Mouse (Mus musculus): Measurements from ENCODE around the gene Hbq1b.
A peak's percentile ranks its signal among the peaks of the same experiment; 100 is the strongest.
"Not testable (repeated sequence)": the region's sequence is repeated elsewhere in the genome, so short reads cannot be mapped to it uniquely, and the experiment has no call there.

Gene Hbq1b

DNA sequence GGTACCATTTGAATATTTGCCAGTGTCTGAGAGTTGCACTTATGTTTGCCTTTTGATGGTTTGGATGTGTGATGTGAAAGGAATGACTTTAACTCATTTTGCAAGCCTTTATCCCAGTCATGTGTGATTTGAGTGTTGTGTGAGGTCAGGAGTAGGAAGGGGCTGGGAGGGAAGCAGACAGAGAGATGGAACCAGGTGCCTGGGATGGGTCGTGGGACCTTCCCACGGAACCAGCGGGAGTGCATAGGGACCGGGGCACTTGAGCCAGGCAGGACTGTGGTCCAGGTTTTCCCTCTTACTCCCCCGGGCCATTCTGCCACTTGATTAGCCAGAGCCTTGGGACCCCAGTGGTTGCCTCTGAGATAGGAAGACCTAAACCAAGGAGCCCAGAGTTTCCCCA, 18.8 kb upstream of the Hbq1b start:
- no peak for DNase-seq (ENCODE audit: low spot score)

DNA sequence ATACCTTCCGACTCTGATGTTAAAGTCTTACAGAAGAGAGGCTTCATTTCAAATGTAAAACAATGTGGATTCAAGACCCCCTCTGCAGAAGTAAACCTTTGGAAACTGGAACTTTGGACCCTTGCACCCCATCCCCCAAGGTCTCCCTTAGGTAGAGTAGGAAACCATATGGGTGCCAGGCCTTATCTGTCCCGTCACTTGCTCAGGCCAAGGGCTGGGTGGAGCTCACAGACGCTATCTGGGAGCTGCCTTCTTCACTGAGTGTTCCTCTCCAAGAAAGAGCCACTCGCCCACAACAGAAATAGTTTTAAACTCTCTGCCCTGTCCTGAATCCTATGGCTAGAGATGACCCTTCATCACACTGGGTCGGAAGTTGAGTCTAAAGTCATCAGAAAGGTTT, 17.8 kb upstream of the Hbq1b start:
- peak; percentile 62 for DNase-seq (ENCODE audit: low spot score)

DNA sequence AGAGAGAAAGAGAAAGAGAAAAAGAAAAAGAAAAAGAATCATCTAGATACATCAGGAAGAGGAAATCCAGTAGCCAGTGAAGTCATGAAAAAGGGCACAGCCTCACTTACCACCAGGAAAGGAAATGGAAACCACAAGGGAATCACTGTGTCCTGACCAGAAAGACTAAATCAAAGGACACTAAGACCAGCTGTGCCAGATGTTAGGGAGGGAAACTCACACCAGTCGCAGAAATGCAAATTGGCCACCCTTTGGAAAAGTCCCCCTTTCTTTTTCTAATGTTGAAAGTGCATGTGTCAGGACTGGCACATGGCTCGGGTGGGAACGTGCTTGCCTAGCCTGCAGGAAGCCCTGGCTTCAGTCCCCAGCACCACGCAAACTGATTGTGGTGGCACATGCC, 15.6 kb upstream of the Hbq1b start:
- DNase-seq (ENCODE audit: low spot score) = no peak

DNA sequence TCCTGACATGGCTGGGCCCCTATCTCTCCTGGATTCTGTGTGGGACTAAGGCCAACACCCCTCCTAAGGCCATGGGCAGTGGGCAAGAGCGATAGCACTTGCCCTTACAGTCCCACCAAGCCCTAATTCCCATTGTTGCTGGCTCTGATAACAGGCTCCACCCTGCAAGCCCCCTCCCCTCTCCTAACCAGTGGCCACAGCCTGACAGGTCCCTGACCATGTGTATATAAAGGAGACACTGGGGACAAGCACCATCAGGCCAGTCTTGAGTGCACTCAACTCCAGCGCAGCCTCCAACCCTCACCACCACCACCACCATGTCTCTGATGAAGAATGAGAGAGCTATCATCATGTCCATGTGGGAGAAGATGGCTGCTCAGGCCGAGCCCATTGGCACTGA, 10.4 kb upstream of the Hbq1b start, which contains the start of gene Hba-x:
Gene Hba-x, plus strand, starts transcription at position 54 of the 400 bp plus-strand sequence.
- DNase-seq (ENCODE audit: low spot score) = no peak

DNA sequence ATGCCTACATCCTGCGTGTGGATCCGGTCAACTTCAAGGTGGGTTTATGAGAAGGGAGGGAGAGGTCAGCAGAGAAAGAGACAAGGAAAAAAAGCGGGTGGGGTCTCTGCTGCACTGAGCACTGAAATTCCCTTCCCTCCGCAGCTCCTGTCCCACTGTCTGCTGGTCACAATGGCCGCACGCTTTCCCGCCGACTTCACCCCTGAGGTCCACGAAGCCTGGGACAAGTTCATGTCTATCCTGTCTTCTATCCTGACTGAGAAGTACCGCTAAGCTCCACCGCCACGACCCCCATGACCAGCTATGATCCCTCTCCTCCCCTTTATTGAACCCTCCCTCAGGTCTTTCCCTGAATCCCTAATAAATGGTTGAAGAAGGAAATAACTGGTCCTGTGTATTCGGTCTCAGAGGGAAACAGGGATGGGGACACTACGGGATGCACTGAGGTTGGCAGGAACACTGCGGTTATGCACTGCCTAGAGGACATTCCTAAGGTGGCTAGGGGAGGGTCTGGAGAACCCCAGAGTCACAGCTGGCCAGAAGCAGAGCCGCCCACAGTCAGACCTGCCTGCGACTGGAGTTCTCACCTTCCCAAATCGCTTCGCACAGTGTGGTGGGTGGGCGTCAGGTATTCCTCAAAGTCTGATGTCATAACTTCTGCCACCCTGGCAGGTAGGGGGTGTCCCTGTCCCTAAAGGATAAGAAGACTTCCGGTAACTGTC, 8.9 kb upstream of the Hbq1b start:
- DNase-seq (ENCODE audit: low spot score) = no peak

DNA sequence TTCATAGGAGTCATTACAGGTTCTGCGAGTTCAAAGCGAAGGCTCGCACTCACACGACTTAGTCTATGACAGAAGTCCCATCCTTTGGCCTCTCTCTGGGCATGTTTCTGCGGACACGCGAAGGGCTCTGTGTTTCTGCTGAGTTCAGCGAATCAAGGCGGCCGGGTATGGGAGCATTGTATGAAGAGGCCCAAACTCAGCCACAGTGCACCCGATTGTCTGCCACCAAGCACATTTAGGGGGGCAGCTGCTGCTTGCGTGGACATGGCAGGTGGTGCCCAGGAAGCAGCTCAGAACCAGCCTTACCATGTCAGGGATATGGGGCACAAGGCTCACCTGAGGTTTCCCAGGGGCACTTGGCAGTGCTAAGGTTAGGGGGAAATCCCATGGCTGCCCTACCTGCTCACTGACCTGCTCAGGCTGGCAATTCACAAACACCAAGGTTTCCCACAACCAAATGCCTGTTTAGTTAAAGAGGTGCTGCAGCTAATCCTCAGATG, 8.3 kb upstream of the Hbq1b start:
- DNase-seq (ENCODE audit: low spot score) = no peak

DNA sequence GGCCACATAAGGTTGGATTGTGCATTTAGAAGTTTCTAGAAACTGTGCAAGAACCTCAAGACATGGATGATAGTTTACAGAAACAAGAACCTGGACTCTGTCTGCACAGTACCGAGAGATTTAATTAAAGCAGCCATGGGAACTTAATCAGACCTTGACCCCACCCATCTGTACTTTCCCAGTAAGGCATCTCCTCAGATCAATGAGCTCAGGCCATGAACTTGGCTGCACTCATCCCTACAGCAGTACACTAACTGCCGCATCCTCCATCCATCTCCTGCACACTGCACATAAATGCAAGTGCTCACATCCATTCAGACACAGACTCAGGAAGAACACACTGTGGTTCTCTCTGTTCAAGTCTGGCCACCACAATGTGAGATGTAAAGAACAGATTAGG, 6.1 kb upstream of the Hbq1b start:
- DNase-seq (ENCODE audit: low spot score) = no peak

DNA sequence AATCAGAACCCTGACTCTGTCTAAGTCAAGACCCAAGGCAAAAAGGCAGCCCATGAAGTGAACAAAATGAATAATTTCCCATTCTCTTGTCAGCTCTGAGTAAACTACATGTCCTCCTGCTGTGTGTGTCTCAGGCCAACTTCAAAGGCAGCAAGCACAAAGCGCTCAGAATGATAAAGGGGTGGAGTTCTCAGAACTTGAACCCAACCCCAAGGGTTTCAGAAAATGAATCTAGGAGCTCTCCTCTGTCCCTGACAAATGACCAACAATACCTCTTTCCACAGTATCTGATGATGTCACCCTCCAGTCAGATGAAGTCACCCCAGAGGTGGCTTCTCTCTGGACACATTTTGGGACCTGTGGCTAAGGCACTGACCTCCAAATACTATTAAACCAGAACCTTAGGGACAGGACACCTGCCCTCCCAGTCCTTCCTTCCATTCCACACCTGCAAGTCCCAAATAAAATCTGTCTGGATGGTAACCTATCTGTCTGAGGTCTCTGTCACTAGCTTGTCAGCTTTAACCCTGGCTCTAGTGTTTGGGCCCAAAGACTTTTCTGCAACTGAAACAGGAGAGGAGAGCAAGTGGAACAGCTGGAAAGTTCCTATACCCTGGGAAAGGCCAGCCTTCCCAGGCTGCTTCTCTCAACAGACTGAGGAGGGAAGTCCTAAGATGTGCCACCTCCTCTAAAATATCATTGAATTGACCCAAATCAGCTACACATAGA, 5.2 kb upstream of the Hbq1b start:
- DNase-seq (ENCODE audit: low spot score) = no peak

DNA sequence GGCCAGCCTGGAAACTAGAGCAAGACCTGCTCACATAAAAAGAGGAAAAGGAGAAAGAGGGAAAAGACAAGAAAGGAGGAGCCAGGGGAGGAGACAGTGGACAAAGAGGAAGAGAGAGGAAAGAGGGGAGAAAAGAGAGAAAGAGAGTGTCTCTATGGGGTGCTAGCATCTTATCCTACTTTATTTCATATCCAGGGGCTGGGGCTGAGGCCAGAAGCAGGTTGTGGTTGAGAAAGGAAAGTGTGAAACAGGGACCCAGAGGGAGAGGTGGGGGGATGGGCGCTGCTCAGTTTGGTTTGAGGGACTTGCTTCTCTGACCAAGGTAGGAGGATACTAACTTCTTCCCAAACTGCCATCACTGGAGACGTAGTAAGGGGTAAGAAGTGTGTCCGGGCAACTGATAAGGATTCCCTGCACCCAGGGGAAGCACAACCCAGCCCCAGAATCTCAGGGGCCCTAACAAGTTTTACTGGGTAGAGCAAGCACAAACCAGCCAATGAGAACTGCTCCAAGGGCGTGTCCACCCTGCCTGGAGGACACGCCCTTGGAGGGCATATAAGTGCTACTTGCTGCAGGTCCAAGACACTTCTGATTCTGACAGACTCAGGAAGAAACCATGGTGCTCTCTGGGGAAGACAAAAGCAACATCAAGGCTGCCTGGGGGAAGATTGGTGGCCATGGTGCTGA, 3.5 kb upstream of the Hbq1b start, which contains the start of gene Hba-a1:
Gene Hba-a1, plus strand, starts transcription at position 421 of the 687 bp plus-strand sequence.
- DNase-seq (ENCODE audit: low spot score) = peak; percentile 40

DNA sequence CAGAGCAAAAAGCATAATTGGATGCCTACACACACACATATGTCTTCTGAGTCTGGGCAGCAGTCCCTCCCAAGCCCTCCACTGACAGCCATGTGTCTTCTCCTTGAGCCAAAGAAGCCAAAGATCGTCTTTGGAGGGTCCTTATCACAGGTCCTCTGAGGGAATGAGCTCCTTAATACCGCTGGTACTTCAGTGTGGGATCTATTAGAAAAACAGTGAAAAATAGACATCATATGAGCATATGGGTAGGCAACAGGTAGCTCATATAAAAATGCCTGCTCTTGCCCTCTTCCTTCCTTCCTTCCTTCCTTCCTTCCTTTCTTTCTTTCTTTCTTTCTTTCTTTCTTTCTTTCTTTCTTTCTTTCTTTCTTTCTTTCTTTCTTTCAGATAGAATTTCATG, 2.2 kb upstream of the Hbq1b start:
- not testable (repeated sequence) for DNase-seq (ENCODE audit: low spot score)

DNA sequence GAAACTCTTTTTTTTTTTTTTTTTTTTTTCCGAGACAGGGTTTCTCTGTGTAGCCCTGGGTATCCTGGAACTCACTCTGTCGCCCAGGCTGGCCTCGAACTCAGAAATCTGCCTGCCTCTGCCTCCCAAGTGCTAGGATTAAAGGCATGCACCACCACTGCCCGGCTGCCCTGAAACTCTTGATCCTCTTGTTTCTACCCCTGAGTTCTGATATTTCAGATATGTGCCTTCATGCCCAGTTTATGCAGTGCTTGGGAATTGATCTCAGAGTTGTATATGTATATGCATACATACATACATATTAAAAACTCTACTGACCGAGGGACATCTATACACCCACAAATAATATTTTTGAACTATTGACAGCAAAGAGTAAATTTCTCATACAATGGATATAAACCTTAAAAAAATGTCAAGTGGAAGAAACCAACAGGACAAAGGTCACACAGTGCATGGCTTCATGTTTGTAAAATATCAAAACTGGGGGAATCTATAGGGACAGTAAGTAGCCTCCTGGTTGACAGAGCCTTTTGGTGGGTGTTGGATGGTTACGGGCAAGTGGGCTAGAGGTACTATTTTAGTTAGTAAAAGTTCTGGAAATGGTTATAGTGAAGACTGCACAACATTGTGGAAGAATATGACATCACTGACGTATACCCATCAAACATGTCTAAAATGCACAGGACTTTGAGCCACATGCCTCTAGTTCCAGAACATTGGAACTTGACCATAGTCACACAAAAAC, 1.6 kb upstream of the Hbq1b start:
- peak; percentile 78 for DNase-seq (ENCODE audit: low spot score)

DNA sequence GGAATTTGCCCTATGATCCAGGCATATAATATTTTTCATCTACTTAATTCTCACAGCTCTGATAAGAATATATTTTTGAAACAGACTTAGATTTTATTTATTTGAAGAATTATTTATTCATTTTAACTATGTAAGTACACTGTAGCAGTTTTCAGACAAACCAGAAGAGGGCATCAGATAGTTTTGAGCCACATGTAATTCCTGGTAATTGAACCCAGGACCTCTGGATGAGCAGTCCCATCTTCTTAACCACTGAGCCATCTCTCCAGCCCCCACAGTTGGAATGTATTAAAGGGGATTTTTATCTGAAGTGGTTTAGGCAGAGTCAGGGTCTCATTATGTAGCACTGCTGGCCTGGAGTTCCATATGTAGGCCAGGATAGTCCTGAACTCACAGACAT, 878 bp upstream of the Hbq1b start:
- peak; percentile 26 for DNase-seq (ENCODE audit: low spot score)

DNA sequence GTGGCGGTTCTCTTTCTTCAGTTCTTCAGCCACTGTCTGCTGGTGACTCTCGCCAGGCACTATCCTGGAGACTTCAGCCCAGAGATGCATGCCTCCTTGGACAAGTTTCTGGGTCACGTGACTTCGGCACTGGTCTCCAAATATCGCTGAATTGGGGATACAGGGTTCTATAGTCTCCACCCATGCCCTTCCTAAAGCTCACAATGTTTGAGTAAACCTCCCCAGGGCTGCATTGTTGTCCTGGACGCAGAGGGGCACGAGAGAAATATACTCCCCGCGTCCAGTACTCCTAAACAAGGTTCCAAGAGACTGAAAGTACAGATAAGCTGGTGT, 694 bp downstream of the Hbq1b start:
- DNase-seq (ENCODE audit: low spot score) = peak; percentile 38

DNA sequence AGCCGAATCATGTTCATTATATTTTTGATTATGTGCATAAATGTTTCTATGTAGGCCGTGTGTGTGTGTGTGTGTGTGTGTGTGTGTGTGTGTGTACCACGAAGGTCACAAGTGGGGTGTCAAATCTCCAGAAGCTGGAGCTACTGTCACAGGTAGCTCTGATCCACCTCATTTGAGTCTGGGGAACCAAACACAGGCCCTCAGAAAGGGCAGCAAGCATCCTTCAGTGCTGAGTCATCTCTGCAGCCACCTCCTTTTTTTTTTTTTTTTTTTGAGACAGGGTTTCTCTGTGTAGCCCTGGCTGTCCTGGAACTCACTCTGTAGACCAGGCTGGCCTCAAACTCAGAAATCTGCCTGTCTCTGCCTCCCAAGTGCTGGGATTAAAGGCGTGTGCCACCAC, 6.1 kb downstream of the Hbq1b start:
- peak; percentile 31 for DNase-seq (ENCODE audit: low spot score)

DNA sequence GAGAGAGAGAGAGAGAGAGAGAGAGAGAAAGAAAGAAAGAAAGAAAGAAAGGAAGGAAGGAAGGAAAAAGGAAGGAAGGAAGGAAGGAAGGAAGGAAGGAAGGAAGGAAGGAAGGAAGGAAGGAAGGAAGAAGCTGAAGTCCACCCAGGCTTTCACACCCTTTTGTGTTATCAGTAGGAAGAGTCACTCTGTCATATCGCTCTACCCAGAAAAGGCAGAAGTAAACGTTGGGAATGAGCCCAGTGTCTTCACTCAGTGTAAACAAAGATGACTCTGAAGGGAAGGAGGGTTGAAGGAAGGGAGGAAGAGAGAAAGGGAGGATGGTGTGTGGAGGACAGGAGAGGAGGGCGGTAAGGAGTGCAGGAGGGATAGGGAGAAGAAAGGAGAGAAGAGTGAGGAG, 6.7 kb downstream of the Hbq1b start:
- DNase-seq (ENCODE audit: low spot score) = peak; percentile 25

DNA sequence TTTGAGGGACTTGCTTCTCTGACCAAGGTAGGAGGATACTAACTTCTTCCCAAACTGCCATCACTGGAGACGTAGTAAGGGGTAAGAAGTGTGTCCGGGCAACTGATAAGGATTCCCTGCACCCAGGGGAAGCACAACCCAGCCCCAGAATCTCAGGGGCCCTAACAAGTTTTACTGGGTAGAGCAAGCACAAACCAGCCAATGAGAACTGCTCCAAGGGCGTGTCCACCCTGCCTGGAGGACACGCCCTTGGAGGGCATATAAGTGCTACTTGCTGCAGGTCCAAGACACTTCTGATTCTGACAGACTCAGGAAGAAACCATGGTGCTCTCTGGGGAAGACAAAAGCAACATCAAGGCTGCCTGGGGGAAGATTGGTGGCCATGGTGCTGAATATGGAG, 9.4 kb downstream of the Hbq1b start, which contains the start of gene Hba-a2:
Gene Hba-a2, plus strand, starts transcription at position 287 of the 400 bp plus-strand sequence.
- not testable (repeated sequence) for DNase-seq (ENCODE audit: low spot score)

DNA sequence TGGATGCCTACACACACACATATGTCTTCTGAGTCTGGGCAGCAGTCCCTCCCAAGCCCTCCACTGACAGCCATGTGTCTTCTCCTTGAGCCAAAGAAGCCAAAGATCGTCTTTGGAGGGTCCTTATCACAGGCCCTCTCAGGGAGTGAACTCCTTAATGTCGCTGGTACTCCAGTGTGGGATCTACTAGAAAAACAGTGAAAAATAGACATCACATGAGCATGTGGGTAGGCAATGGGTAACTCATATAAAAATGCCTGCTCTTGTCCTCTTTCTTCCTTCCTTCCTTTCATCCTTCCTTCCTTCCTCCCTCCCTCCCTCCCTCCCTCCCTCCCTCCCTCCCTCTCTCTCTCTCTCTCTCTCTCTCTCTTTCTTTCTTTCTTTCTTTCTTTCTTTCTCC, 10.7 kb downstream of the Hbq1b start:
- DNase-seq (ENCODE audit: low spot score) = peak; percentile 28

DNA sequence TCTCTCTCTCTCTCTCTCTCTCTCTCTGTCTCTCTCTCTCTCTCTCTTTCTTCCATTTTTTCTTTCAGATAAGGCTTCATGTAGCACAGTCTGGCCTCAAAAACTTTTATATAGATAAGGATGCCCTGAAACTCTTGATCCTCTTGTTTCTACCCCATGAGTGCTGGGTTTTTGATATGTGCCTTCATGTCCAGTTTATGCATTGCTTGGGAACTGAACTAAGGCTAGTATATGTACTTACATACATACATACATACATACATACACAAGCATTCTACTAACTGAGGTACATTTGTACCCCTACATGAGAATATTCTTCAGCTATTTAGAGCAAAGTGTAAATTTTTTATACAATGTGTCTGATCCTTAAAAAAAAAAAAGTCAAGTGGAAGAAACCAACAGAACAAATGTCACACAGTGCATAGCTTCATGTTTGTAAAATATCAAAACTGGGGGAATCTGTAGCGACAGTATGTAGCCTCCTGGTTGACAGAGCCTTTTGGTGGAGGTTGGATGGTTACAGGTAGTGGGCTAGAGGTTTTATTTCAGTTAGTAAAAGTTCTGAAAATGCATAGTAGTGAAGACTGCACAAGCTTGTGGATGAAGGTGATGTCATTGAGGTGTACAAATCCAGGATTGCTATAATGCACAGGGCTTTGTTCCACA, 11.2 kb downstream of the Hbq1b start:
- DNase-seq (ENCODE audit: low spot score) = no peak

DNA sequence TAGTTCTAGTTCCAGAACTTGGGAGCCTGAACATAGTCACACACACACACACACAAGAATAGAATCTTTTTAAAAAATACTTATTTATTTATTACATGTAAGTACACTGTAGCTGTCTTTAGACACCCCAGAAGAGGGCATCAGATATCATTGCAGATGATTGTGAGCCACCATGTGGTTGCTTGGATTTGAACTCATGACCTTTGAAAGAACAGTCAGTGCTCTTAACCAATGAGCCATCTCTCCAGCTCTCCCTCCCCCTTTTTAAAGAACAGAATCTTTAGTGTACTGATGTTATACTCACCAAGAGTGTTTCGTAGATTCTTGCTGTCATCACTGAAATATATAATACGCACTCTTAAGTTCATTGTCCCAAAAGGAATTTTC, 11.8 kb downstream of the Hbq1b start:
- DNase-seq (ENCODE audit: low spot score) = peak; percentile 47

DNA sequence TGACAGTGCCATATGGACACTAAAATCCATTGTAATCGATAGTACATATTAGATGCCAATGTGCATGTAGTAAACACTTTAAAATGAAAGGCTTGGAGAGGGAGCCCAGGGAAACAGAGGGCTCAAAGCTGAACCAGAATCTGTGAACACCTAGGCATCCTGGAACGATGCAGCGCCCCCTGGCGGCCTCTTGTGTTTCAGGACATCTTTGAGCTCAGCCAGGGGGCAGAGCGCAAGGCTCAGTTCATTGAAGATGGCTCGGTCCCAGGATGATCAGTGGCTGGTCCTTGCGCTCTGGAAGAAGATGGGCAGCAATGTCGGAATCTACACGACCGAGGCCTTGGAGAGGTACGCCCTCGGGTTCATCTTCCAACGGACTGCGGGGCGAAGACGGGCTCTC, 13.1 kb downstream of the Hbq1b start, which contains the start of gene Hbq1a:
Gene Hbq1a, plus strand, starts transcription at position 205 of the 400 bp plus-strand sequence.
- peak; percentile 70 for DNase-seq (ENCODE audit: low spot score)

All from spleen, adult 12 weeks (tissue).